Mouse (Mus musculus) liver, embryonic 16.5 days (tissue): ENCODE measurements around the gene Rmnd1. TPM values are rescaled to one million over a fixed set of nuclear protein-coding genes. Genes with fewer than 3 reads are reported as not detected.

Source experiments
- ATAC-seq: fragments of 200-750 bp; cut with Nextera tagmentation; 2 replicates; pipeline ENCODE4 v1.8.0; 2017; ENCODE audit warnings: low read depth, mild to moderate bottlenecking, moderate number of reproducible peaks, moderate library complexity
- H3K27ac ChIP-seq: fragments of 300-500 bp; sonication (generic); 2 replicates; pipeline ENCODE4 v1.5.1; 2014; ENCODE audit warnings: mild to moderate bottlenecking, low read length
- H3K27me3 ChIP-seq: fragments of 300-500 bp; sonication (generic); 2 replicates; pipeline ENCODE4 v1.6.1; 2014; ENCODE audit warnings: low read depth, low read length, mixed read lengths; ENCODE audit not compliant: control insufficient read depth, insufficient read depth
- H3K36me3 ChIP-seq: fragments of 300-500 bp; sonication (generic); 2 replicates; pipeline ENCODE4 v1.6.1; 2014; ENCODE audit warnings: mild to moderate bottlenecking; ENCODE audit not compliant: control insufficient read depth, insufficient read depth
- H3K4me1 ChIP-seq: fragments of 300-500 bp; sonication (generic); 2 replicates; pipeline ENCODE4 v1.6.1; 2014; ENCODE audit warnings: low read depth, low read length, mixed read lengths; ENCODE audit not compliant: control insufficient read depth
- H3K4me2 ChIP-seq: fragments of 300-500 bp; sonication (generic); 2 replicates; pipeline ENCODE4 v1.6.1; 2014; ENCODE audit warnings: low read depth, low read length, mixed read lengths
- H3K4me3 ChIP-seq: fragments of 300-500 bp; sonication (generic); 2 replicates; pipeline ENCODE4 v1.5.1; 2014; ENCODE audit warnings: low read depth, mild to moderate bottlenecking, low read length
- H3K9ac ChIP-seq: fragments of 300-500 bp; sonication (generic); 2 replicates; pipeline ENCODE4 v1.6.1; 2014; ENCODE audit warnings: low read depth, low read length
- H3K9me3 ChIP-seq: fragments of 300-500 bp; sonication (generic); replicated peaks from 2 replicates; pipeline ENCODE4 v1.6.1; 2016; ENCODE audit warnings: low read length; ENCODE audit not compliant: control insufficient read depth
- WGBS: fragments of 180-500 bp; shearing (Covaris S2); extraction: QIAGEN DNeasy Blood & Tissue Kit; methylation state at CpG from one replicate; pipeline ENCODE4 v1.1.7; 2014; ENCODE audit not compliant: insufficient replicate concordance; 5-methylcytosine and 5-hydroxymethylcytosine counted together
- polyA plus RNA-seq: library from polyadenylated mRNA; unstranded; fragments of >200 nt; fragmentation: Nextera tagmentation; extraction: Ambion mirVana; gene quantifications from 2 replicates; pipeline ENCODE4 v1.2.1, GENCODE M21; 2015

Gene Rmnd1
- polyA plus RNA-seq, 1 experiment from 2014 or later = 22.9 TPM

GRCm38 (mm10) chr10:4354371-4355260 lies 77.6 kb downstream of the Rmnd1 start:
- H3K9me3 ChIP-seq = no peaks in the 10 kb centered on the region
- no peaks in the 10 kb centered on the region for H3K27me3 ChIP-seq
- no peak overlapping the region for H3K4me2 ChIP-seq
- ATAC-seq = no peak
- H3K4me3 ChIP-seq = no peak overlapping the region
- H3K27ac ChIP-seq = no peak overlapping the region
- H3K9ac ChIP-seq = no peak overlapping the region
- WGBS = 78% methylated on average over 38 of the region's 38 CpGs
- H3K4me1 ChIP-seq = no peaks in the 10 kb centered on the region
- H3K36me3 ChIP-seq = no peaks in the 10 kb centered on the region

Other genes with a start within 250 kb of the Rmnd1 start
- 4.6 and 4.9 TPM in 2 replicates for gene Akap12, start 166.0 kb downstream of the Rmnd1 start, polyA plus RNA-seq
- gene Zbtb2, start 44.3 kb downstream of the Rmnd1 start, polyA plus RNA-seq = 3.9 and 4.2 TPM in 2 replicates
- gene Armt1, start 79 bp upstream of the Rmnd1 start, polyA plus RNA-seq = 12.7 and 12.8 TPM in 2 replicates
- not detected in 2 replicates for gene Ccdc170, start 50.1 kb upstream of the Rmnd1 start, polyA plus RNA-seq
- 0.36 and 0.47 TPM in 2 replicates for gene Esr1, start 179.2 kb upstream of the Rmnd1 start, polyA plus RNA-seq